Mouse (Mus musculus) lung, adult 2 months (tissue): ENCODE measurements around the gene Abcb6.

ENCODE experiments used
- CTCF ChIP-seq: fragments of 200-500 bp; IDR thresholded peaks from 2 replicates; pipeline ENCODE4 v1.5.1; 2011; ENCODE audit warnings: mild to moderate bottlenecking, low read length, control low read depth; ENCODE audit not compliant: insufficient read depth
- POLR2A ChIP-seq: fragments of 200-500 bp; IDR thresholded peaks from 2 replicates; pipeline ENCODE4 v1.6.1; 2011; ENCODE audit warnings: low read depth, mild to moderate bottlenecking, control low read depth, low read length, borderline replicate concordance; ENCODE audit errors: extremely low read depth

GRCm38 (mm10) chr1:75217893-75218226 is 37.7 kb upstream of the Abcb6 start:
- TF ChIP-seq POLR2A = no peak
- no peak for TF ChIP-seq CTCF
